Mouse (Mus musculus) spleen, embryonic (tissue): ENCODE measurements around the gene Tmem92.

Experiments used
- CTCF ChIA-PET: fragments of 350-600 bp; sonication (Branson Sonifier 250); formaldehyde crosslinking; loops from one replicate; lab custom pipeline; 2022; lab: Charles Lee

Tmem92 gene

DNA sequence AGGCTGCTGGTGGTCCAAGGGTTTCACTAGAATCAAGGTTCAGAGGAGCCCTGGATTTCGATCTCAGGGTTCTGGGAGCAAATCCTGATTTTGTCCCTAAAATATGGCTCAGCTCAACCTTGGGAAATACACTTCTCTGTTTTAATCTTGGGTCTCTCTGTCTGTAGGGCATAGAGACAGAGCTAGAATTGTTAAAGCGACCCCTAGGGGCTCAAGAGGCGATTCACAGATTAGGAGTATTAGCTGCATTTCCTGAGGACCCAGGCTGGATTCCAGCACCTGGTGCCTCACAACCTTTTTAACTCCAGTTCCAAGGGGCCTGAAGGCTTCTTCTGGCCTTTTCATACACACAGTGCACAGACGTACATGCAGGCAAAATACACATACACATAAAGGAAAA lies 52.9 kb downstream of the Tmem92 start:
- CTCF ChIA-PET, result interaction anchor here (0.6 kb wide), 1 partner anchor 112 kb away, joined by 4 read pairs; no protein-coding TSS in a partner anchor

- CTCF ChIA-PET, result interaction anchor here (0.6 kb wide), 1 partner anchor 109 kb away, joined by 5 read pairs; no protein-coding TSS in a partner anchor
Measured at GRCm38 (mm10) chr11:94728545-94728944, 54.0 kb downstream of the Tmem92 start.

GRCm38 (mm10) chr11:94727306-94727705 lies 55.2 kb downstream of the Tmem92 start:
- CTCF ChIA-PET, result no interaction called here
